Mouse (Mus musculus): ENCODE results near the gene Tbc1d5.

The Tbc1d5 gene

GRCm38 (mm10) chr17:51043869-51044268, 135.3 kb downstream of the Tbc1d5 start:
- no peak for DNase-seq (ENCODE audit: low spot score)

GRCm38 (mm10) chr17:51040861-51041260, 138.3 kb downstream of the Tbc1d5 start:
- no peak for DNase-seq (ENCODE audit: low spot score)

- no peak for DNase-seq (ENCODE audit: low spot score)
These were observed 155.9 kb downstream of the Tbc1d5 start for GRCm38 (mm10) chr17:51023227-51023626.

- DNase-seq (ENCODE audit: low spot score), result no peak
These were observed 162.8 kb downstream of the Tbc1d5 start for GRCm38 (mm10) chr17:51016384-51016783.

GRCm38 (mm10) chr17:51013908-51014307, 165.2 kb downstream of the Tbc1d5 start:
- DNase-seq (ENCODE audit: low spot score), result no peak

- no peak for DNase-seq (ENCODE audit: low spot score)
These were observed 176.0 kb downstream of the Tbc1d5 start for GRCm38 (mm10) chr17:51003179-51003578.

GRCm38 (mm10) chr17:50998216-50998615, 180.9 kb downstream of the Tbc1d5 start:
- no peak for DNase-seq (ENCODE audit: low spot score)

- DNase-seq (ENCODE audit: low spot score), result peak; percentile 66
These were observed 185.7 kb downstream of the Tbc1d5 start for GRCm38 (mm10) chr17:50993294-50993993.

GRCm38 (mm10) chr17:50990770-50991405, 188.3 kb downstream of the Tbc1d5 start:
- DNase-seq (ENCODE audit: low spot score), result no peak

- no peak for DNase-seq (ENCODE audit: low spot score)
These were observed 191.2 kb downstream of the Tbc1d5 start for GRCm38 (mm10) chr17:50987935-50988334.

- no peak for DNase-seq (ENCODE audit: low spot score)
These were observed 197.2 kb downstream of the Tbc1d5 start for GRCm38 (mm10) chr17:50981933-50982332.

- DNase-seq (ENCODE audit: low spot score), result no peak
These were observed 207.0 kb downstream of the Tbc1d5 start for GRCm38 (mm10) chr17:50972142-50972541.

- no peak for DNase-seq (ENCODE audit: low spot score)
These were observed 213.0 kb downstream of the Tbc1d5 start for GRCm38 (mm10) chr17:50966147-50966546.

- DNase-seq (ENCODE audit: low spot score), result no peak
These were observed 224.8 kb downstream of the Tbc1d5 start for GRCm38 (mm10) chr17:50954313-50954712.

GRCm38 (mm10) chr17:50922308-50922707, 256.8 kb downstream of the Tbc1d5 start:
- no peak for DNase-seq (ENCODE audit: low spot score)

GRCm38 (mm10) chr17:50915216-50915615, 263.9 kb downstream of the Tbc1d5 start:
- DNase-seq (ENCODE audit: low spot score), result no peak

GRCm38 (mm10) chr17:50908568-50909335, 270.4 kb downstream of the Tbc1d5 start:
- peak; percentile 8 for DNase-seq (ENCODE audit: low spot score)

GRCm38 (mm10) chr17:50908160-50908559, 271.0 kb downstream of the Tbc1d5 start:
- no peak for DNase-seq (ENCODE audit: low spot score)

- DNase-seq (ENCODE audit: low spot score), result no peak
These were observed 272.5 kb downstream of the Tbc1d5 start for GRCm38 (mm10) chr17:50906630-50907029.

GRCm38 (mm10) chr17:50904463-50904862, 274.7 kb downstream of the Tbc1d5 start:
- no peak for DNase-seq (ENCODE audit: low spot score)

GRCm38 (mm10) chr17:50897867-50898266, 281.3 kb downstream of the Tbc1d5 start:
- no peak for DNase-seq (ENCODE audit: low spot score)

- DNase-seq (ENCODE audit: low spot score), result no peak
These were observed 289.7 kb downstream of the Tbc1d5 start for GRCm38 (mm10) chr17:50889475-50889874.

GRCm38 (mm10) chr17:50879910-50880309, 299.2 kb downstream of the Tbc1d5 start:
- DNase-seq (ENCODE audit: low spot score), result no peak

Measured in lung, postnatal 25 days (tissue).